Mouse (Mus musculus): Measurements from ENCODE around the gene Cmah.

The Cmah gene

DNA sequence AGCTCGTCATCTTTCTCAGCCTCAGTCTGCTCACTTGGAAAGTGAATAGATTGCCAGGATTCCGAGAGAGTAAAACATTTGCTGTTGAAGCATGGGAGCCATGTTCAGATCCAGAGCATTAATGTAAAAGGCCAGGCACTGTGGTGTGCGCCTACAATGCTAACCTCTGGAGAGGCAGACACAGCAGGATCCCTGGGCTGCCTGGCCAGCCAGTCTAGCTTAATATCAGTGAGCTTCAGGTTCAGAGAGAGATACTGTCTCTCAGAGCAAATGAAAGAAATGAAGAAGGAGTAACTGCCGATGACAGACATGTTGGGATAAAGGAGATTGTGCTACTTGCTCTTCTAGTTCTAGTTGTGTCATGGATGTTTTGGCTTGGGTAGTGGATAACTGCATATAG lies 91.6 kb downstream of the Cmah start:
- DNase-seq: no peak

DNA sequence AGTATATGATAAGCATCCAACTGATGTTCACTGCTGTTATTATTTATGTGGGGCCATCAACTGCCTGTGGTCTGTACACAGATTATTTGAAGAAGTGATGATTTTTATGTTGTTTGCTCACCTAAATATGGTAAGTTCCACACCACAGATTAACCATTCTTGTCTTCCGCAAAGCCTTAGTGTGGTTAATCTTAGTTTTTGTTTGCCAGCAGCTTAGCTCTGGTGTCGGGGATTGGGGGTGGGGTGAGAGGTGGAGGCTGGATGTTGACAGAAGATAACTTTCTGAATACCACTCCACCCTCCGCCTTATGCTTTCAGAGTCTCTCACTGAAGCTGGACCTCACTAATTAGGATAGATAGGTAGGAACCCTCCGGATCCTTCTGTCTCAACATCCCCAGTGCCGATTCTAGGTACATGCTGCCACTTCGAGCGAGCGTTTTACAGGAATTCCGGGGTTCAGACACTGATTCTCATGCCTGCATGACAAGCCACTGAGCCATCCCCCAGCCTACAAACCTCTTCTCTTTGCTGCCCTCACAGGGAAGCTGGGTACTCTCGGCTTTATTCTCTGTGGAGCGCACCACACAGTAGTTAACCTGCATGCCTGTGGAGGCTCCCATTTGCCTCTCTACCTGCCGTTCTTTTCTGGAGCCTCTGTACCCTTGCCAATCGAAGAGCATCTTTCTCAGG lies 92.5 kb downstream of the Cmah start:
- no peak for DNase-seq

DNA sequence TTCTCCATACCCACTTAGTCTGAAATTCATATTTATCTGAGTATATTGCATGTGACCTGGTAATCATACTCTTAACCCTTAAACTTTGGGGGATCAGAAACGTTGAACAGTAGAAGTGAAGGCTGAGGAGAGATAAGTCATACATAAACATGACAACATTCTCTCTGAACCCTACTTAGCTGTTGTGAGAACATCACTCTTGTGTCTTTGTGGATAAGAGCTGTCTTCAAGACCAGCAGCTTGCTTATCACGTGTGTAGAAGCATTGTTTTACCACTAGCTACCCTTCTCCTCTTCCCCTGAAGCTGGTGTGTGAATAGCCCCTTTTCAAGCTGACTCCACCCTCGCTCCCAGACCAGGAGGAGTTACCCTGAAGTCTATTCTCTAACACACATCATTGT lies 94.8 kb downstream of the Cmah start:
- DNase-seq: no peak

DNA sequence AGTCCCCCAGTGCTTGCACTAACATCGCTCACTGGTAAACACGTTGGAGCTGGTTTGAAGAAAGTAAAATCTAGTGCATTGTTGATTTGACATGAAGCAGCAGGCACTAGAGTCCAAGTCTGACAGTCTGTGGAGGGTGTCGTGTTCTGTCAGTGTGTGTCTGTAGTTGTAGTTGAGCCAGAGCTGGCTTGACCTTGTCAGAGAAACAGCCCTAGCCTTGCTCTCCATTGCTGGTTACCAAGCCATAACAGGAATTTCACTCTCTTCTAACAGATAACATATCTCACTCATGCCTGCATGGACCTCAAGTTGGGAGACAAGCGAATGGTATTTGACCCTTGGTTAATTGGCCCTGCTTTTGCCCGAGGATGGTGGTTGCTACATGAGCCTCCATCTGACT lies 103.0 kb downstream of the Cmah start:
- no peak for DNase-seq

DNA sequence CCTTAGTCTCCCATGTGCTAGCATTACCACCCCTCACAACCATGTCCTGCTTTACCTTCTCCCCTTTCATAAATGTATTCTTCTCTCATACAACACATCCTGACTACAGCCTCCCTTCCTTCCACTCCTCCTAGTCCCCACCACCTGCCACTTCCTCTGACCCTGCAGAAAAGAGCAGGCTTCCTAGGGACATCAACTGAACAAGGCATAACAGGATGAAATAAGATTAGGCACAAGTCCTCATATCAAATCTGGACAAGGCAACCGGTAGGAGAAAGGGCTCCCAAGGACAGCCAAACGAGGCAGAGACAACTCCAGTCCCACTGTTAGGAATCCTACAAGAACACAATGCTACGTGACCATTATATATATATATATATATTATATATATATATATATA lies 104.4 kb downstream of the Cmah start:
- DNase-seq: no peak

DNA sequence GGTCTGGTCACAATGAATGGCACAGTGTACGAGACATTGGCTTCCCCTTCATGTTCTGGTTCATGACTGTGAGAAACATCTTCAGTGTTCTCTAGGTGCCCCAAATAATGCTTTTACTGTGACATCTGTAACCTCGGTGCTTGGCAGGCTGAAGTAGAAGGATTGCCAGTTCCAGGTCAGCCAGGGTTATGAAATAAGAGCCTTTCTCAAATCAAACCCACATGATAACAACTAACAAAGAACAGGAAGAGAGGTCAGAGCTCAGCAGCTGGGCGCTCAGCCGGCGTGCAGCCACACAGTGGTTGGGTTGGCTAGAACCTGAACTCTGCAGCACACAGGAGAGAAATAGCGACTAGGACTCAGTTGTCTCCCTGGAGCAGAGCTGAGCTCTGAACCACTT lies 115.1 kb downstream of the Cmah start:
- DNase-seq: peak; percentile 18 to 29

DNA sequence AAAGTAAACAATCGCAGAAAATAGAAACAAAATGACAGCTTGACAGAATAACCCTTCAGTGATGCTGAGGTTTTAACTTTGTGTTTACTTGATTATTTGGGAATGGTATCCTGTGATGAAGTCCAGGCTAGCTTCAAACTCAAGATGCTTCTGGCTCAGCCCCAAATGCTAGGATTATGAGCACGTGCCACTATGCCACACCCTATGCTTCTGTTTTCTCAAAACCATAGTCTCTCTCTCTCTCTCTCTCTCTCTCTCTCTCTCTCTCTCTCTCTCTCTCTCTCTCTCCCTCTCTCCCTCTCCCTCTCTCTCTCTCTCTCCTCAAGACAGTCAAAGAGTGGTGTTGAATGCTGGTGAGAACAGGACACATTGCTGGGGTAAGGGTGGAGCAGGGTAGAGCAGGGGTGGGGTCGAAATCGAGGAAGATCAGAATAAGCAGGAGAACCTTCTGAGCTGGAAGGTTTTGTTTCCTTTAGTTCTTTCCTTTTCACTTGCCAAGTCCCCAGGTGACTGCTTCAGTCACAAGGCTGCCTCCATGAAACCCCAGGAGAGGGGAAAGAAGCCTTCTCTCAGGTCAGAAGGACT lies 116.7 kb downstream of the Cmah start:
- no peak for DNase-seq

DNA sequence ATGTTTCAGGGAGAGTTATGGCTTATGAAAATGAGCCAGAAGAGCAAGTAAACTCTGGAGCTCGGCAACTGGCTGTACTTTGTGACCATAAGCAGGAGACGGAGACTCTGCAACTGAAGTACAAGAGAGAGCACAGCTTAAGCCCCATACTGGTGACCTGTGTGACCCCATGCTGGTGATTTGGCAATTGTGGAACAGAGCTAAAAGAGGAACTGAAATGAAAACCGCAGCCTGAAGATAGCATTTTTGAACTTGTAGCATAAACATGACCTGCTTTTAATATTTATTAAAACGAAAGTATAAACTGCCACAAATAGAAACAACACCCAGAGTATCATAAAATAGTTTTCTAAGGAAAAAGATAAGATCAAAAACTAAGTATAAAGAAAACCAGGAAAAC lies 117.5 kb downstream of the Cmah start:
- peak in 1 of 2 experiments; percentile 37 for DNase-seq

GRCm38 (mm10) chr13:24445166-24445565 lies 118.0 kb downstream of the Cmah start:
- no peak for DNase-seq

DNA sequence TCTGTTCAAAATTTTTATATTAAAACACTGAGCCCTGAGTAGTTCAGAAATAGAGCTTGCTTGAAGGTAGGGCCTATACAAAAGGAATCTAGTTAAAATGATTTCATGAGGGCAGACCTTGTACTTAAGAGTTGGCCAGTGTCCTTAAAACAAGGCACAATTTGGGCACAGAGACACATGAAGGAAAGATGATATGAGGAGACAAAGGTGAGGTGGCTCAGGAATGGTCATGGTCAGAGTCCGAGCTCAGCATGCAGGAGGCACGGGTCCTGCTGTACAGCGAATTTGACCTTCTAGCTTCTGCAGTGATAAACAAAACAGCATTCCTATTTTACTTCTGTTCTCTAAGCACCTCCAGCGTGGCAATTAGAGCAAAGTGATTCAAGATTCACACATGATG lies 118.9 kb downstream of the Cmah start:
- DNase-seq: peak in 1 of 2 experiments; percentile 14

GRCm38 (mm10) chr13:24447043-24447442 lies 119.8 kb downstream of the Cmah start:
- DNase-seq: no peak

- DNase-seq: no peak
Measured at GRCm38 (mm10) chr13:24448578-24448977, 121.4 kb downstream of the Cmah start.

- no peak for DNase-seq
Measured at GRCm38 (mm10) chr13:24451455-24451854, 124.3 kb downstream of the Cmah start.

DNA sequence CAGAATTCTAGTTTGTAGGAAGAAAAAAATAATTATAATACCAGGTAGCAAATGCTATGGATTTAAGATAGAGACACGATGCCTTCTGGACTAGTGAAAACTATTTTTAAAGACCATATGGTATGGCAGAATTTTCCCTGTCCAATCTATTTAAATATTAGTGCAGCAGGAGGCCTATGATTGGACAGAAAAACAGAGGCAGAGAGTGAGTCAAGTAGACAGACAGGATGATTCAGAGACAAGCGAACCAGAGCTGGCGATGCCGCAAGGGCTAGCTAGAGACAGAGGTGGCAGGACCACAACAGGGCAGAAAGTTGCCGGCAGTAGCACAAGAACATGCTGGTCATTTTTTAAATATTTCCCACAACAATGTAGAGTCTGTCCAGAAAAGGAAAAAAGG lies 126.5 kb downstream of the Cmah start:
- DNase-seq: no peak

GRCm38 (mm10) chr13:24456385-24456784 lies 129.2 kb downstream of the Cmah start:
- DNase-seq: no peak

DNA sequence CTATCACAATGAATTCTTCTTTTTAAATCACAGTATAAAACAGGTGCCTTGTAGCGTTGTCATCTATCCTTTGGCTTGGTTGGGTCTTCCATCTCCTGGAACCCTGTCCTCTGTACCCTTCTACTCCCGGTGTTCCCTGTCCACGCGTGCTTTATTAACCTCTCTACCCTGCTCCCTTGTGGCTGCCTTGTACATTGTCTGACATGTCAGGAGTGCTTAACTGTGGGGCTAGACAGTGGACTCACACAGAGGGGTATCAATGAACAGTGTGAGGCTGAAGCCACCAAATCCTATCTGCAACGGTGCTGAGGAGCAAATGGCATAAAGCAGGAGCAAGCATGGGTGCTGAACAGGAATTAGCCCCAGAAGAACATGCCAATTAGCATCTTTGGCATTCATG lies 133.3 kb downstream of the Cmah start:
- no peak for DNase-seq

GRCm38 (mm10) chr13:24463767-24464166 lies 136.6 kb downstream of the Cmah start:
- no peak for DNase-seq

DNA sequence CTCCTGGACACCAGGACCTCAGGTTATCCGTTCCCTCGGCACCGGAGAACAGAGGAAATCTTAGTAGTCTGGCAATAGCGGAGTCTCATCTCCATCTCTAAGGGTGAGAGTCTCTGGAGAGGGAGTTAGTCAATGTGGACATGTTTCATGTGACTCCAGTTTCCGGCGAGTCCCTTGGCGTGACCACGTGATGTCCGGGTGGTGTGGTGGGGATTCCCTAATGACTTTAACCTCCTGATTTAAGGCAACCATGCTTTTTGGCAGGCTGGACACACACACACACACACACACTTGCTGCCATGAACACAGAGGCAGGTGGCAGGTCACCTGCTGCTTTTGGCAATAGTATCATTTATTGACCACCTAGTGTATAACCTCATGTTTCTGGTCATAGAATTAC lies 138.8 kb downstream of the Cmah start:
- no peak for DNase-seq

DNA sequence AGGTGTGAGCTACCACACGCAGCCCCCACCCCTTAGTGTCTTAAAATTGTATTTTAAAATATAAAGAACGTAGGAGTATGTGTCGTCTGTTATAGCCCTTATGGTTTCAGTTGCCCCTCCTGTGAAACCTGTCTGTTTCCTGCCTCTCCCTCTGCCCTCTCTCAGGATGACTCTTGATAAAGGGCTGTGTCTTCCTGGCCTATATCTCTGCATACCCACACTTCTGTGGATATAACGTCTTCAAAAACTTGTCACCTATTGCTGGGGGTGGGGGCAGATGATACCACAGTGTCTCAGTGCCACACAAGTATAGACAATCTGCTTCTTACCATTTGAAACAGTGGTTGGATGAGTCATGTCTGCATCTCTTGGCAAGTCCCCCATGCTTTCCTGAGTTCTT lies 140.6 kb downstream of the Cmah start:
- no peak for DNase-seq

- no peak for DNase-seq
Measured at GRCm38 (mm10) chr13:24477564-24477963, 150.4 kb downstream of the Cmah start.

- no peak for DNase-seq
Measured at GRCm38 (mm10) chr13:24479516-24479915, 152.3 kb downstream of the Cmah start.

GRCm38 (mm10) chr13:24480824-24481223 lies 153.6 kb downstream of the Cmah start:
- DNase-seq: no peak

- peak; percentile 41 to 61 for DNase-seq
Measured at GRCm38 (mm10) chr13:24481615-24482295, 154.6 kb downstream of the Cmah start.

GRCm38 (mm10) chr13:24483691-24484090 lies 156.5 kb downstream of the Cmah start:
- no peak for DNase-seq

Data from kidney, postnatal 36 days (tissue).